Mouse (Mus musculus): ENCODE measurements around the gene Pepd. TPM values are rescaled to one million over a fixed set of nuclear protein-coding genes. Genes with fewer than 3 reads are reported as not detected.

The Pepd gene
- polyA plus RNA-seq (2017; shearing (Covaris generic)), result 58.7 TPM

GRCm38 (mm10) chr7:34911919-34912897 lies at the start of gene Pepd:
Pepd (plus strand) TSS chr7:34912379.

DNA sequence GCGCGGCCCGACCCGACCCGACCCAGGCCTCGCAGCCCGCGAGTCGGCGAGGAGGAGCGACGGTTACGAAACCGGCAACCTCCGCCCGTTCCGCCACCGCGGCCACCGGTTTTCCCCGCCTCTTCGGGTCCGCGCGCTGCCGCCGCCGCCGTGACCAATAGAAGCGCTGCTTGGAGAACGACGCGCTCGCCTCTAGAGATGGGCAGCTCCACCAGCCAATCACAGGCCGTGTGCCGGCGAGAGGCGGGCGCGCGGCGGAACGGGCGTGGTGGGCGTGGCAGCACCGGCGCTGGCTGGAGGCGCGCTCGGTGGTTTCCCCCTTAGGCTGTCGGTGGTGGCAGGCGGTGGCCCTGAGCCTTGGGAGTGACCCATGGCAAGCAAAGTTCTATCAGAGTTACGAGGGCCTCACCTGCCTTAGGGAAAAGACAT lies 144.3 kb downstream of the Pepd start, which contains the start of gene Cebpg:
Cebpg (minus strand) TSS at position 138 of the 429 bp plus-strand sequence.

Other genes starting within 250 kb of the Pepd start
- not detected for gene Chst8, start 99.7 kb upstream of the Pepd start, polyA plus RNA-seq (2017; shearing (Covaris generic))
- gene Cebpg, start 144.2 kb downstream of the Pepd start, polyA plus RNA-seq (2017; shearing (Covaris generic)), result 6.0 TPM
- 0.50 TPM for gene Cebpa, start 206.9 kb downstream of the Pepd start, polyA plus RNA-seq (2017; shearing (Covaris generic))

All from CD4-positive, CD25-positive, alpha-beta regulatory T cell, adult 9 weeks (primary cell).